Mouse (Mus musculus) right cerebral cortex, postnatal 14 days (tissue): ENCODE measurements at regions not wholly inside any gene's neighbourhood (a gene's known extent, or its start where the extent isn't known, plus 50 kb on each side); places are given as distances from the start of the nearest gene placed in this dataset.

Experiments
- DNase-seq: peaks from one replicate; pipeline ENCODE4 v3.0.0; 2022

DNA sequence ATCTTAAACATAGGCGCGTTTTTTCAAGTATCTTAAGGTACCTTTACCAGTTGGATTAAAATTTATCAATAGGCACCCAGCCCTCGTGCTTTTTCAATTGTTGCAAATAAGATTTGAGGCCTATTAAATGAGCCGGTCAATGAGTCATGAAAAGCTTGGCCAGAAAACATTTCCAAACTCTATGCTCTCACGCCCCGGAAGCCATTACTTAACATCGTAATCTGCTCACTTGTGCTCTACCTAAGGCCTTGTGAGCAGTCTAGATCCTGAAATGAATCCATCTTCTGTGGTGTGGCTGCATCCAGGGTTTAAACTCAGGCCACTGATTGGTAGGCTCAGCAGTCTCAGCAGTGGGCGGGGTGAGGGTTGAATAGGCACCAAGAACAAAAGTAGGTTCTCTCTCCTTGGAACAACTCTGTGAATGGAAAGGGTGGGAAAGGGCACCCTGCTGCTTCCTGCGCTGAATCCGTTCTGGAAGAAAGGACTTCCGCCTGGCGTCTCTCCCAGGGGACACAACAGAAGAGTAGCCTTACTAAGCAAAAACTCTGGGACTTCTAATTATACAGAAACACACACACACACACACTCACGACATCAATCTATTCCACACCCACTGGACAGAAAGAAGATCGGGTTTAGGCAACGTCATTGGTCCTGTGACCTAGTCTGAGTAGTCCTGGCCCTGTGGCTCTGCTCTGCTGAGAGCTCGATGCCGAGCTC is 53.4 kb upstream of the Fmnl2 start:
- DNase-seq: peak; percentile 18

DNA sequence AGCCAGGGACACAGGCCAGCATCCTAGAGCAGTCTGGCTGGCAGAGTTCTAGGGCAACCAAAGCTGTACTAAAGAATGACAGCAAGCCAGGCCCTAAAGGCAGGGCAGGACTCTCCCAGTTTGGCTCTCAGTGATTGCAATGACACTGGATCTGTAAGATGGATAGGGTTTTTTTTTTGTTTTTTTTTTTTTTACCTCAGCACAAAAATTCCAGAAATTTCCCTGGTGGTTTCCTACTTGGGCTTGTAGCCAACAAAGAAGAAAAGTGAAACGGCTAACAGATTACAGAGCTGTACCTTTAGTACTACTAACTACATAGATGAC is 52.9 kb upstream of the Fmnl2 start:
- no peak for DNase-seq

DNA sequence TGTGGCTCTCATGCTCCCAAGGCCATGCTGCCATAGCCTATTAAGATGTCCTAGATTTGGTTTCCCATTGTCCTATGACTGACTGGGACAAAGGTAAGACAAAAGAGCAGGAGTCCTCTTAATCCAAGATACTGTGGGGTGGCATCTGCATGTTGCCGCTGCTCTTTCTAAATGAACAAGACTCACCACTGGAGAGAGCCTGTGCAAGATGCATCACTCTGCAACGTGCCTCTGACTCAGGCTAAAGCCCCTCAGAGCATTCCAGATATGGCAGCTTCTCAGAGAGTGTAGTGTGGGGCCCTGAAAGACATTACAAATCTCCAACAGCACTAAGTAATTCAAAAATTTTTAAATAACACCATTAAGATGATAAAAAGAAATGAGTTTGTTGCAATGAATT is 49.8 kb upstream of the Fmnl2 start:
- DNase-seq: no peak
